Mouse (Mus musculus) heart, postnatal 0 days (tissue): Measurements from ENCODE around the gene Smim6.

Source experiments
- CTCF ChIP-seq: IDR thresholded peaks from 2 replicates; pipeline ENCODE4 v1.5.1; 2016; ENCODE audit warnings: antibody characterized with exemption, control low read depth, low read depth
- EP300 ChIP-seq: IDR thresholded peaks from 2 replicates; pipeline ENCODE4 v1.6.1; 2016; ENCODE audit warnings: antibody characterized with exemption, low read depth

- TF ChIP-seq CTCF = no peak
- no peak for TF ChIP-seq EP300
These were observed 44.6 kb downstream of the Smim6 start for GRCm38 (mm10) chr11:115956453-115956852.
